Mouse (Mus musculus): Measurements from ENCODE around the gene Ripor3.

GRCm38 (mm10) chr2:168025882-168026281 is 15.5 kb upstream of the Ripor3 start:
- TF ChIP-seq CTCF (IDR thresholded peaks at IDR 0.05; ENCODE audit: extremely low read depth, insufficient read depth, insufficient read length, insufficient replicate concordance) (no peak), POLR2A (IDR thresholded peaks at IDR 0.05; ENCODE audit: low read depth, low read length) (no peak)

Data from spleen, adult 2 months (tissue).